Mouse (Mus musculus): Measurements from ENCODE around the gene Nphs1. TPM values are rescaled to one million over a fixed set of nuclear protein-coding genes. Genes with fewer than 3 reads are reported as not detected.

Nphs1 gene
- total RNA-seq (2021) = not detected

DNA sequence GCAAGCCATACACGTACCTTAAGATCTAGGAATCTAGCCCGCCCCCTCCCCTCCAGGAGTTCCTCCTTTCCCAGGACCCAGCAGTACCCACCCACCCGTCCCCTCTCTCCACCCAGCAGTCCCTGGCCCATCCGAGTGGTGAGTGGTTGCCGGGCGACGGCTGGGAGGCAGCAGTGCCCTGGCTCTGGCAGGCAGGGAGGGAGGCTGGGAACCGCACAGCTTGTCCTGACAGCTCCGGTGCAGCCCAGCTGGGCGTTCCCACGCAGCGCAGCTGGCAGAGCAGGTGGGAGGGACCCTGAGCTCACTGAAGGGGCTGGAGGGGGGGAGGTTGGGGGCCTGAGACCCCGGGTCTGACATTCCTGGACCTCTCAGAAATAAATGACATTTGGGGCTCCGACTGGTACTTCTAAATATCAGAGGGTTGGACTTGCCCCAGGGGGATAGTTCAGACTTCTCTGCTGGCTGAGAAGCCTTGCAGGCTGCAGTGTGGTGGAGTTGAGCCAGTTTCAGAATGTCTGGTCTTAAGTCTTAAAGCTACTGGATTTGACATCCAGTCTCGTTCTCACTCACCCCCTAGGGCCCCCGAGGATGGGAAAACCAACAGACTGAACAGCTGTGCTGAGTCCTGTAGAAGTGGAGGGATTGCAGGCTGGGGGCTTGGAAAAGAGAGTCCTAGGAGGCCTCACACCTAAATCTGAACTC is at the start of gene Nphs1, which contains the start of gene Kirrel2:
Gene Nphs1 (plus strand): TSS at position 687 of the 702 bp plus-strand sequence.
Gene Kirrel2 (minus strand): TSS at position 62 of the 702 bp plus-strand sequence.
- peak; percentile 12 to 24 for DNase-seq
- intact Hi-C loops (cut with DNase I) = no loop called here

DNA sequence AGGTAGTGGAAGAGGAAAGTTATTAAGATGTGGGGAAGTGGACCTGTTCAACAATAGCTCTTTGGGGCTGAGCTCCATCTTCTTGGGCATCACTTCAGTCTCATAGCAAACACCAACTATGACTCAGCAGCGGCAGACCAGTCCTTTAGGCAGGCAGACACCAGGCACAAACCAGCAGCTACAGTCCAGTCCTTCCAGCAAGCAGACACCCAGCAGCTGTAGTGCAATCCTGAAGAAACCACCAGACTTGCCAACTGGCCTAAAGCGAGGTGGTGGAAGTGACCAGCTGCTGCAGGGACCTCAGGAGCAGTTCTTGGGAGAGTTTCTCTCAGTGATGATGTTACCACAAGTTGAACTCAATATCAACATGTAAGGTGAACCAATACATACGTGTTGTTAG is 49.5 kb upstream of the Nphs1 start:
- intact Hi-C loops (cut with DNase I) = no loop called here
- no peak for DNase-seq

DNA sequence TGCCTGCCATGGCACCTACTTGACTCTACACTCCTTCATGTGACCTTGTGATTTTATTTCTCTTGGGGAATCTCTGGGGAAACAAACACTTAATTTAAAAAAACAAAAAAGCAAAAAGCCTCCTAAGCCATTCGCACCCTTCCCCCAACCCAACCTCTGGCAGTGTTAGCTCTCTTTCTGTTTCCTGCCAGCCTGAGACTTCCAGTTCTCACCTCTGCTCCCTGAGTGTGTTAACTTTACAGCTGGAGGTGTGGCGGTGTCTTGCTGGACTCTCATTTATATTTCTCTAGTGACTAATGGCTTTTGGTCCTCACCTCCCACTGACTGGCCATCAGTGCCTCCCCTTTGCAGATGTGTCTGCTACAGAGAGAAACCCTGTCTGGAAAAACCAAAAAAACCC is 48.3 kb upstream of the Nphs1 start:
- DNase-seq = no peak
- intact Hi-C loops (cut with DNase I) = no loop called here

DNA sequence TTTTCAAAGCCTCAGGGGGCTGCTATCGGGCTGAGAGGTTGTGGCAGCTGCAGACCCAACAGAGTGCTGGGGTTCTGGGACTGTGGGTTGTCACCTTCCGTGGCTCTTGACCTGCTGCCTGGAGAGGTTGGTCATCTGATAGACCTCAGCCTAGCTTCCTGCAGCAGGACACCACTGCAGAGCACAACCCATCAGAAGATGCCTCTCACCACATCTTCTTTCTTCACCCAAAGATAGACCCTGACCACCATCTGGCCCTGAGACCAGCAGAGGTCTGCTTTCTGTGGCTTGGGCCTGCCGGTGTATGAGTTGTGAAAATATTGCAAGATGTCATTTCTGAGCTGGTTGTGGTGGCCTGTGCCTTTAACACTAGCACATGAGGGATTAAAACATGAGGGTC is 47.1 kb upstream of the Nphs1 start:
- intact Hi-C loops (cut with DNase I) = no loop called here
- DNase-seq = no peak

DNA sequence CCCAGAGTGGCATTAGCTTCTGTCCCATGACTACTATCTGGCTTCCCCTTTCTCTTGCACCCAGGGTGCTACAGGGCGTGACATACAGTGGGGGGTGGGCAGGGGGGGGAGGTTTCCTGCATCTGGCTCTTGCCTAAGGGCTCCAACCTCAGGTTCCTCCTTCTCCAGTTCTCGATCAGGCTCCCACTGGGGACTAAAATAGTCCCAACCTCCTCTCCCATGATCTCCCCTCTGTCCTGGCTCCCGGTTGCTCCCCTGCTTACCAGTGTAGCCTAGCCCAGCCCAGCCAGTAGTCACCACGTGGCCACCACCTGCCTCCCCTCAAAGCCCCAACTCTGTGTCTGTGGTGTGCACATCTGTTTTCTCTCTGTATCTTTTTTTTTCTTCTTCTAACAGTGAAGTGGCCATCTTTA is 45.4 kb upstream of the Nphs1 start:
- DNase-seq = no peak
- intact Hi-C loops (cut with DNase I) = no loop called here

DNA sequence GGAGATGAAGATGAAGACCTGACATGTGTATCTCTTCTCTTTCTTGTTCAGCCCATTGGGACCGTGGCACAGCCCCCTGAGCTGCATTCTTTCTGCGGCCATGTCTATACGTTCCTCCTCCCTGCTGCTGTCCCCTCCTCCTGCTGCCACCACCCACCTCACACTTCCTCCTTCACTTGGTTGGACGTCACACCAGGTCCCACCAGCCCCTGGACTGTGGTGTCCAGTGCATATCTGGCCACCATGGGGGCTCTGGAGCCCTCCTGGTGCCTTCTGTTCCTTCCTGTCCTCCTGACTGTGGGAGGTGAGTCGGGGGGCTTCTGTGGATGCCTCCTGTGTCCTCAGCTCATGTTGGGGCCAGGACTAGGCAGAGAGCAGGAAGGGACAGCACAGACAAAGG is 44.5 kb upstream of the Nphs1 start, which contains the start of gene Tyrobp:
Gene Tyrobp (plus strand): TSS at position 165 of the 400 bp plus-strand sequence.
- no peak for DNase-seq

DNA sequence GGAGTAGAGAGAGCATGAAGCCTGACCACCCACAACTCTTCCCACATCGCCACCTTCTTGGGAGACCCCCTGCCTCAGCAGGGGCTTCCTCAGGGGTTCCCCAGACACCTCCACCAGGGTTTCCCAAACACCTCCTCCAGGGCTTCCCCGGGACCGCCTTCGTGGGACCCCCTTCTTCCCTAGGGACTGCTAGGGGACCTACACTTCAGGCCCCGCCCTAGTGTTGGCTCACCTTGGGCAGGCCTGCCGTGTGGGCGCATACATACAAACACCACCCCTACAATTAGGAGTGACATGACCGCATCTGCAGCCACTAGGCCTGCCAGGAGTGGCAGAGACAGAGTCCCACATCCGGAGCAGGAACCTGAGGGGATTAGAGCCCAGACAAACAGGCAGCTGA is 40.3 kb upstream of the Nphs1 start:
- intact Hi-C loops (cut with DNase I) = no loop called here
- no peak for DNase-seq

More for the DNA sequence above, 44.5 kb upstream of the Nphs1 start, which contains the start of gene Tyrobp:
- intact Hi-C loops (cut with DNase I) = no loop called here

DNA sequence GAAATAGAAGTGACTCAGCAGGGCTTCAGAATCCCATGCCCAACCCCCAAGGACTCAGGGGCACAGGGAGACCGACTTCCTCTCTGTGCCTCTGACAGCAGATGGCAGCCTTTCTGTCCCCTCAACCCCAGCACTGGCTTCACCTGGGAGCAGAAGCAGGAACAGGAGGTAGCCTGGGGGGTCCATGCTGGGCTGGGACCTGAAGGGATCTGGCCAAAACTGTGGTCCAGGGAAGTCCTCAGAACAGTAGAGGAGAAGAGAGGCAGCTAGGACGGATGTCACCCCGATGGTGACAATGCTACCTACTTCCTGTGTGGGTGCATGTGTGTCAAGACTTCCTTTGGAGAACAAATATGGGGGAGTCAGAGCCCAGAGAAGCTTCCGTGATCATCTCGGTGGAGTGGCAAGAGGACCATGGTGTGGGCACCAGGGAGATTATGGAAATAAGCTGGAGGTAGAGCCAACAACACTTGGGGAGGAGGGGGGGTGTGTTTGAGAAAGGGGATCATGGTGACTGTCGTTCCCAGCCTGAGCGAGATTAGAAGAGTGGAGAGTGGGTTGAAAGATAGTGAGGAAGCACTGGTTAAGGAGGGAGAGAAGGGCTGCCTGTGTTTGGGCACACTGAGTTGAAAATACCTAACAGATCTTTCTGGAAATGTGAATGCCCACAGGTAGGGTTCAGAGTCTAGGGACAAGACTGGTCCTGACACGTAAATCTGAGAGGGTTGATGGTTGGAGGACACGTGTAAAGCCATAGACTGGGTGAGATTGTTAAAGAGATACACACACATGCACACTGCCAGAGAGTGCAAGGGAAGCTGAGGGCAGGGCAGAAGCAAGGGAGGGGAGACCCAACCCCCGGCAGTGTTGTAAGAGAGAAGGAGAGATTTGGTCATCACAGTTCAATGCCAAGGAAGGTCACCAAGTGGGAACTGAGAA is 38.3 kb upstream of the Nphs1 start, which contains the start of gene Hcst:
Gene Hcst (minus strand): TSS at position 294 of the 939 bp plus-strand sequence.
- DNase-seq = peak in 1 of 2 experiments; percentile 34
- intact Hi-C loops (cut with DNase I) = no loop called here

DNA sequence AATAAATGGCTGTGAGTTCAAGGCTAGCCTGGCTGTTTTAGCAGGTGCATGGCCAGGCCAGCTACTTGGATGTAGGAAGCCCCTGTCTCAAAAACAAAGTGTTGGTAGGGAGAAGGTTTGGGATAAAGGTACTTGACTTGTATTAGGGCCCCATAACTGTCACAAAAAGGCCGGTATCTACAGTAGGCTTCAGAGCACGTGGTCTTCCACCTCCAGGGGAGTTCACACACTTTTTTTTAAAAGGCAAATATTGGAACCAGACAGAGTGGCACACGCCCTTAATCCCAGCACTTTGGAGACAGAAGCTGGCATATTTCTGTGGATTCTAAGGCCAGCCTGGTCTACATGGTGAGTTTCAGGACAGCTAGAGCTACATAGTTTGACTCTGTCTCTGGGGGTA is 37.4 kb upstream of the Nphs1 start:
- DNase-seq = no peak
- intact Hi-C loops (cut with DNase I) = no loop called here

DNA sequence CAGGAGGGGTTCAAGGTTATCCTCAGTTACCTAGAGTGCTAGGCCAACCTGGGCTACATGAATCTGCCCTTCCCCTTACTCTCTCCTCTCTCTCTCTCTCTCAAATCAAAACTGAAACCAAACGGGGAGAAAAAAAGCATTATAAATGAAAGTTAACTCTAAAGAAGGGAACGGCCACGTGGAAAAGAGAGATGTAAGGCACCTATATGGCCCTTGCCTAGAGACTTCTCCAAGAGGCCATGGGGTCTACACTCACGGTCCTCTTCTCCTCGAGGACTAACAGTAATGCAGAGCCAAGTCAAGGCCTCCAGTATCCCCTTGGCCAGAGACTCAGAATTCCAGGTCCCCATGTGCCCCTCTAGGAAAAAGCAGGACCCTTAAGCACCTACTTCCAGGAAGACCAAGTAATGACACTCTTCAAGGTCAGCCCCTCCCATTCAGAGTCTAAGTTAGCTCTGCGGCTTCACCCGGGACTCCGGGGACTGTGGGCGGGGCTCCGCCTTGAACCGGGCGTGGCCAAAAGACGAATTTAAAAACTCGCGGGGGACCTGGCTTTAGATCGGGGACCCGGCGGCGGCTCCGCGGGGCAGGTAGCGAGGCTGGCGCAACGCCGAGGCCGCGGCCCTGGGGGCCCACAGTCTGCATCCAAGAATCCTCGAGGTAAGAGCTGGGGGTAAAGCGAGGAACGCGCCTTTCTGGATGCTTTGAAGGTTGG is 36.8 kb upstream of the Nphs1 start, which contains the start of gene Nfkbid:
Gene Nfkbid (plus strand): TSS at position 558 of the 715 bp plus-strand sequence.
- intact Hi-C loops (cut with DNase I) = no loop called here

DNA sequence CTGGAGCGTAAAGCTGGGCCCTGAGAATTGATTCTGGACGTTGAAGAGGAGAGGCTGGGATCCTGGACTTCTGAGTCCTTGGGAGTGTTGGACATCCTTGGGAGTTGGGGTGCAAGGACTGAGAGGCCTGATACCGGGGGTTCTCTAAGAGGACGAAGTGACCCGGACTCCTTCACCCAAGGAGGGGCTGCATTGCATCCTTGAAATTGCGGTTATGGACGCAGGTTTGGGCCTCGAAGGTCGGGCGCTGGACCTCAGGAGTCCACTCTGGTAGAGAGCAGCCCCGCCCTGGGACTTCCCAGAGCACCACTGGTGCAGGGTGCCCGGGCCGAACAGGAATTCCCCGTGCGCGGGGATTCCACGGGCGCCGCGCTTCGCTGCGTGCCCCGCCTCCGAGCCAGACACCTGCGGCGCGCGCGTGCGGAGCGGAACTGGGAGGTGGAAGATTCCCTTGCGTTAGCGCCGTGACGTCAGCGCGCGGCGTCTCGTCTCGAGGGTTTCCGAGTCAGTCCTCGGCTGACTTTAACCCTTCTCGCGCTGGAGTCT is 36.2 kb upstream of the Nphs1 start:
- DNase-seq = peak; percentile 82 to 84
- intact Hi-C loops (cut with DNase I) = no loop called here

More for the DNA sequence above, 36.8 kb upstream of the Nphs1 start, which contains the start of gene Nfkbid:
- DNase-seq = peak; percentile 61

DNA sequence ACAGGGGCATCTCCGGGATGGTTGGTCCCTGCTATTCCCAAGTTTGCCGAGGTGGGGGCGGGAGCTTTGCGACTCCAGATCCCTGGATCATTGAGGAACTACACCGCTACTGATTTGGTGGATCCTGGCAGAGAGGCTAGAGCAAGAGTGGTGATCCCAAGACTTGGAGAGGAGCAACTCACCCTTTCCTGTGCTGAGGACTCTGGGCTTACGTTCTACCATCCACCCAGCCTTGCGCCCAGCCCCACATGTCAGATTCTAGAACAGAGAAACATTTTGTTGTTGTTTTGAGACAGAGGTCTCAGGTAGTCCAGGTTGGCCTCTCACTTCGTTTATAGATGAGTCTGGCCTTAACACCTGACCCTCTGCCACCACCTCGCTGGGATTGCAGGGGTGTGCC is 35.6 kb upstream of the Nphs1 start:
- intact Hi-C loops (cut with DNase I) = no loop called here
- DNase-seq = no peak

DNA sequence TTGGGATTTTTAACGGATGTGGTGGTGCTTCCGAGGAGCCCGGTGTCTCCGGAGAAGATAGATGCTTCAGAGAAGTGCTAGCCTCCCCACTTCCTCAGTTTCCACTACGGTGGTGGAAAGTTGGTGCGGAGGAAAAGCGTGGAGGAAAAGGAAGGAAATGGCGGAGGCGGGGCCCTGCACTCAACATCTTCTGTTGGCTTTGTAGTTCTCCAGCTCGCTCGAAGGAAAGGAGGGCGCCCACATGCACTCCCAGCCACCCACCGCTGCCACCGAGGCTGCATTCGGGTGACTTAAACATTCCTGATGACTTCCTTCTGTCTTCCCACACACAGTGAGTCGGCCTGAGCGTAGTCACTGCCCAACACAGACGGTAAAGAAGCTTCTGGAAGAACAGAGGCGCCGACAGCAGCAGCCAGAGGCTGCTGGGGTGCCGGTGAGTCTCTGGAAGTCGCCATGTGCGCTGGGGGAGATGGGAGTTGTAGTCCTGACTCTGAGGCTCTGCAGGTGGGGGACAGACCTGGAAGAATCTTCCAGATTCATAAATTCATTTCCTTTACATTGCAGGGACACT is 35.0 kb upstream of the Nphs1 start:
- intact Hi-C loops (cut with DNase I) = no loop called here
- DNase-seq = peak in 1 of 2 experiments; percentile 30

DNA sequence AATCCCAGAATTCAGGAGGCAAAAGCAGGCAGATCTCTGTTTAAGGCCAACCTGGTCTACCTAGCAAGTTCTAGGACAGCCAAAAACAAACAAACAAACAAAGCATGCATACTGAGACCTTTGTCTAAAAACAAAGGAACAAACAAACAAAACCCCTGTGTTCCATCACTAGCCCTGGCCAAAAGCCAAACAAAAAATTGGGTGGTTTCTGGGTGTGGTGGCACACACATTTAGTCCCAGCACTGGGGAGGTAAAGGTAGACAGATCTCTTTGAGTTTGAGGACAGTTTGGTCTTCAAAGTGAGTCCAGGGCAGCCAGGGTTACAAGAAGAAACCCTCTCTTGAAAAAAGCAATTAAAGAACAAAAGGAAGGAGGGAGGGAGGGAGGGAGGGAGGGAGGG is 28.8 kb upstream of the Nphs1 start:
- no peak for DNase-seq
- intact Hi-C loops (cut with DNase I) = no loop called here

DNA sequence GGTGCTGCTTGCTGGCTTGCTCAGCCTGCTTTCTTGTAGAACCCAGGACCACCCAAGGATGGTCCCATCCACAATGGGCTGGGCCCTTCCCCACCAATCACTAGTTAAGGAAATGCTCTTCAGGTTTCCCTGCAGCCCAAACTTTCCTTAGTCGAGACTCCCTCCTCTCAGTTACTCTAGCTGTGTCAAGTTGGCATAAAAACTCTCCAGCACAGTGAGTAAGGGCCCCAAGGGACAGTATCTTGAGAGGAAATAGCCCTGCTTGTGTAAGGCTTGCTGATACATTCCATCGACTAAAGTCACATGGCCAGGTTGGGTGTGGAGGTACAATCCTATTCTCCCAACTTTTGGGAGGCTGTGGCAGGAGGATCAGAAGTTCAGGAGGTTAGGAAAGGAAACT is 27.9 kb upstream of the Nphs1 start:
- DNase-seq = no peak
- intact Hi-C loops (cut with DNase I) = no loop called here

DNA sequence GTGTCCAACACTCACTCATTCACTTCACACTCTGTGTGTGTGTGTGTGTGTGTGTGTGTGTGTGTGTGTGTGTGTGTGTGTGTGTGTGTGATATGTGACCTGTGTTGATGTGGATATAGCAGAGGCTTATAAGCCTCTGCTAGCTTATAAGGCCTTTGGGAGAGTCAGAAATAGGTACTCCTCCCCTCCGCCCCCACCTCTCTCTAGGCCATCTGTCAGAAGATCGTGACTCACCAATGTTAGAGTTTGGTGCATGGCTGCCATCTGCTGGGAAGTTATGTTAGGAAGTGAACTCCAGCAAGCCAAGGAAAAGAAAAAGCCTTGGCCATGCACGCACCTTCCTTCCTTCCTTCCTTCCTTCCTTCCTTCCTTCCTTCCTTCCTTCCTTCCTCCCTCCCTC is 26.3 kb upstream of the Nphs1 start:
- intact Hi-C loops (cut with DNase I) = loop anchor here (1.0 to 2.0 kb wide), 2 partner anchors 58 to 95 kb away; no protein-coding TSS in a partner anchor
- DNase-seq = peak; percentile 69 to 76

DNA sequence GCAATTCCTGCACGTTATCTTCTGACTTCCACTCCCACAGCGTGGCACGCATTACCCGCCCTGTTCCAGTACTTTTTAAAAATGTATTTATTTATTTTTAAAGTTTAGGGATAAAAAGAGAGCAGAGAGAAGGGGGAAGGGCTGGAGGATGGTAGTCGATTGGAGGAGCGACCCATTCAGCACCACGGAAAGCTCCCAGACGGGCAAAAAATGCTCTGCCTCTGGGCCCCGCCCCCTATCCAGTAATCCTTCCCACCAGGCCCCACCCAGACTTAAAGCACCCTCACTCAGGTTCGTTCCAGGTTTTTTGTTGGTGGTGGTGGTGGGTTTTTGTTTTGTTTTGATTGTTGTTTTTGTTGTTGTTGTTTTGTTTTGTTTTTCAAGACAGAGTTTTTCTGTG is 23.9 kb upstream of the Nphs1 start:
- peak in 1 of 2 experiments; percentile 80 for DNase-seq
- intact Hi-C loops (cut with DNase I) = no loop called here

DNA sequence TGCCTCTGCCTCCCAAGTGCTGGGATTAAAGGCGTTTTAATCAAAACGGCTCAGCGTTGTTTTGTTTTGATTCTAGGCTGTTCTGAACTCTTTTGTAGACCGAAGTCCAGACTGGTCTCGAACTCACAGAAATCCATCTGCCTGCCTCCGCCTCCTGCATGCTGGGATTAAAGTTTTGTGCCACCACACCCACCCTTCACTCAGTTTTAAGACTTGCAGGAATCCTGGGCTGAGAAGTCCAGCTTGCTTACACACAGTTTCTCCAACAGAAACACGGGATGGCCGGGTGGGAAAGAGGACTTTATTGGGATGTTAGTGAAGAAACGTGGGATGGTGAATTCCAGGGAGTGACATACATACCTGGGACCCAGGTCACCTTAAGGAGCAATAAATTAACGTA is 23.4 kb upstream of the Nphs1 start:
- DNase-seq = no peak
- intact Hi-C loops (cut with DNase I) = no loop called here

DNA sequence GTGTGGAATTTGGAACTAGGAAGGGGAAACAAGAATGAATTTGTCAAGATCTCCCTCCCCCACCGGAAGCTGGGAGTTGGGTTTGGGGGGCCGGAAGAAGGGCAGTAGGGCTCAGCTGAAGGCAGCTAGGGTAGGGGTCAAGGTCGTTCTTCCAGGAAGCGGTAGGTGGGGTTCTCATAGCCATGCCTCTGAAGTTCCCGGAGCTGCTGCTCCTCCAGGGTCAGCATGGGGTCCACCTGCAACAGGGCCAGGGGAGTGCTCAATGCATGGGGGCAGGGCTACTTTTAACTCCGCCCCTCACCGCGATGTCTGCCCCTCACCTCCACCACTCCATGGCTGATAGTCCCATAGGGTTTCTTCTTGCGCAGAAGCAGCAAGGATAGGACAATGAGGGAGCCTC is 23.0 kb upstream of the Nphs1 start:
- no peak for DNase-seq
- intact Hi-C loops (cut with DNase I) = no loop called here

DNA sequence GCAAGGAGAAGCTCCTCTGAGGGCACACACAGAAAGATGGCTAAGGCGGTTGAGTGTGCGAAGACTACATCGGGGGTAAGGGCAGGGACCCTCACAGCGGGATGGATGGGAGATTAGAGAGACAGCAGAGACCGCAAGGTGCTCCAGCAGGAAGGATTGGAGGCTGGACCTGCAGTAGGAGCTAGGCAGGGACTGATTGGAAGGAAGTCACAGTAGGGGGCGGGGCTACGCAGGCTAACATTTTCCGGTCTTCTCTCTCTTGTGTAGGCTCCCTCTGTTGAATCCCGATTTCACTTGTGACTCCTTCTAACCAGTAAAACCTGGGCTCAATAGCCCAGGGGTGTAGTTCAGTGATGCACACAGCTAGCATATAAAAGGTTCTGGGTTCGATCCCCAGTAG is 21.2 kb upstream of the Nphs1 start:
- intact Hi-C loops (cut with DNase I) = no loop called here
- DNase-seq = no peak
